Mouse (Mus musculus) mouse embryonic stem cell (cell line): Measurements from ENCODE around the gene Slc11a1.
"Not testable (repeated sequence)": the region's sequence is repeated elsewhere in the genome, so short reads cannot be mapped to it uniquely, and the experiment has no call there.

ENCODE experiments used
- in situ Hi-C, 2 experiments: fragments of 300-500 bp; cut with MboI; formaldehyde crosslinking; loops; 1 replicate in 1 of 2; 3 replicates in 1 of 2; pipeline ENCODE4 v1.14.3; 2019 to 2020; ENCODE audit warnings: low sequenced_read_pairs in 2 of 2, low pct_unique_long_range_greater_than_20kb in 1 of 2, mixed read lengths in 1 of 2; ENCODE audit not compliant: unreplicated experiment in 1 of 2

The Slc11a1 gene

GRCm38 (mm10) chr1:74395290-74395689 lies 20.3 kb downstream of the Slc11a1 start:
- in situ Hi-C loops = no loop called here

- in situ Hi-C loops = not testable (repeated sequence)
Measured at GRCm38 (mm10) chr1:74396456-74397222, 21.6 kb downstream of the Slc11a1 start.

- in situ Hi-C loops = no loop called here
Measured at GRCm38 (mm10) chr1:74397268-74397918, 22.4 kb downstream of the Slc11a1 start.

- in situ Hi-C loops = no loop called here
Measured at GRCm38 (mm10) chr1:74397919-74398451, 23.0 kb downstream of the Slc11a1 start.

GRCm38 (mm10) chr1:74400531-74400930 lies 25.5 kb downstream of the Slc11a1 start:
- in situ Hi-C loops = no loop called here

- in situ Hi-C loops = no loop called here
Measured at GRCm38 (mm10) chr1:74401015-74401702, 26.2 kb downstream of the Slc11a1 start.

- in situ Hi-C loops = no loop called here
Measured at GRCm38 (mm10) chr1:74404206-74404605, 29.2 kb downstream of the Slc11a1 start.

- in situ Hi-C loops = no loop called here
Measured at GRCm38 (mm10) chr1:74408589-74409504, 33.9 kb downstream of the Slc11a1 start, which contains the start of gene Vil1. Gene Vil1 (plus strand): TSS chr1:74409376.

- in situ Hi-C loops = no loop called here
Measured at GRCm38 (mm10) chr1:74411753-74412325, 36.8 kb downstream of the Slc11a1 start.

GRCm38 (mm10) chr1:74412711-74413110 lies 37.7 kb downstream of the Slc11a1 start:
- in situ Hi-C loops = no loop called here

- in situ Hi-C loops = no loop called here
Measured at GRCm38 (mm10) chr1:74415143-74415542, 40.1 kb downstream of the Slc11a1 start.

GRCm38 (mm10) chr1:74418747-74419439 lies 43.9 kb downstream of the Slc11a1 start:
- in situ Hi-C loops = no loop called here

GRCm38 (mm10) chr1:74419440-74419794 lies 44.4 kb downstream of the Slc11a1 start:
- in situ Hi-C loops = no loop called here

GRCm38 (mm10) chr1:74423147-74423546 lies 48.2 kb downstream of the Slc11a1 start:
- in situ Hi-C loops = no loop called here

- in situ Hi-C loops = no loop called here
Measured at GRCm38 (mm10) chr1:74425845-74426244, 50.9 kb downstream of the Slc11a1 start.

GRCm38 (mm10) chr1:74433220-74433619 lies 58.2 kb downstream of the Slc11a1 start:
- in situ Hi-C loops = no loop called here

GRCm38 (mm10) chr1:74434596-74434995 lies 59.6 kb downstream of the Slc11a1 start:
- in situ Hi-C loops = no loop called here
